Mouse (Mus musculus) kidney, adult 2 months (tissue): ENCODE measurements at regions not wholly inside any gene's neighbourhood (a gene's known extent, or its start where the extent isn't known, plus 50 kb on each side); places are given as distances from the start of the nearest gene placed in this dataset.

Experiments used
- DNase-seq: peaks from one replicate; pipeline ENCODE4 v3.0.0; 2021
- H3K27ac ChIP-seq: fragments of 200-500 bp; 2 replicates; pipeline ENCODE4 v1.5.1; 2012; ENCODE audit warnings: low read depth, low read length, control low read depth, inconsistent platforms; ENCODE audit not compliant: insufficient read depth
- H3K27me3 ChIP-seq: fragments of 200-500 bp; replicated peaks from 2 replicates; pipeline ENCODE4 v1.6.1; 2012; ENCODE audit warnings: mild to moderate bottlenecking, moderate library complexity, low read length, inconsistent platforms; ENCODE audit not compliant: control insufficient read depth, insufficient read depth
- H3K36me3 ChIP-seq: fragments of 200-500 bp; 2 replicates; pipeline ENCODE4 v1.6.1; 2012; ENCODE audit warnings: mild to moderate bottlenecking, moderate library complexity, low read length, inconsistent platforms; ENCODE audit not compliant: control insufficient read depth, insufficient read depth
- H3K4me1 ChIP-seq: fragments of 200-500 bp; 2 replicates; pipeline ENCODE4 v1.6.1; 2011; ENCODE audit warnings: low read length; ENCODE audit not compliant: control insufficient read depth, insufficient read depth
- H3K4me3 ChIP-seq: fragments of 200-500 bp; 2 replicates; pipeline ENCODE4 v1.5.1; 2011; ENCODE audit warnings: mild to moderate bottlenecking, low read depth, low read length, control low read depth; ENCODE audit not compliant: insufficient read depth
- CTCF ChIP-seq: fragments of 200-500 bp; conservative IDR thresholded peaks from 2 replicates; pipeline ENCODE4 v1.5.1; 2011; ENCODE audit warnings: low read depth, mild to moderate bottlenecking, control low read depth, low read length, moderate library complexity, mixed read lengths; ENCODE audit not compliant: insufficient read depth, insufficient read length
- POLR2A ChIP-seq: fragments of 200-500 bp; IDR thresholded peaks from one replicate; pipeline ENCODE4 v1.6.1; 2011; ENCODE audit warnings: low read depth, low read length, control low read depth
- WGBS: fragments of 180-500 bp; shearing (Covaris S2); methylation state at CpG from one replicate; pipeline ENCODE4 v1.1.7; 2018; 5-methylcytosine and 5-hydroxymethylcytosine counted together

DNA sequence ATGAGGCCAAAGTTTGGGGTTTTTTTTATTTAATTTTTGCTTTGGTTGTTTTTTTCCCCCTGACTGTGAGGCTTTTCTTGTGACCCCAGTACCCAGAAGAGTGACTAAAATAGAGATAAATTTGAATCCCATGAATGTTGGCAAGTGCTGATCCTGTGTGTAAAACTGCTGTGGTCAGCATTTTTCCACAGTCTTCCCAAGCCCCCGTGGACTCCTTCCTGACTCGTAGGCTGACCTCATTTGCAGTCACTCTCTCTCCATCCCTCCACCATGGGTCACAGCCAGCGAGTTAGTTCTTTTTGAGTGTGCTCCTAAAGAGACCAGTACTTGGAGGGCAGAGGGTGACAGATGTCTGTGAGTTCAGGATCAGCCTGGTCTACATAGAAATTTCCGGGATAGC, 72.5 kb upstream of the Gadd45a start:
- Histone ChIP-seq H3K4me3 (no peak overlapping the region), H3K36me3 (no peaks in the 10 kb centered on the region), H3K27ac (peak overlapping the region; percentile 8; the same call in 1 of the 2 replicates), H3K4me1 (peaks cover 29% of the 10 kb centered on the region), H3K27me3 (no peaks in the 10 kb centered on the region)
- no peak for TF ChIP-seq POLR2A
- TF ChIP-seq CTCF, result no peak
- DNase-seq, result peak; percentile 57
- WGBS, result 46% methylated on average over 4 of the region's 4 CpGs

DNA sequence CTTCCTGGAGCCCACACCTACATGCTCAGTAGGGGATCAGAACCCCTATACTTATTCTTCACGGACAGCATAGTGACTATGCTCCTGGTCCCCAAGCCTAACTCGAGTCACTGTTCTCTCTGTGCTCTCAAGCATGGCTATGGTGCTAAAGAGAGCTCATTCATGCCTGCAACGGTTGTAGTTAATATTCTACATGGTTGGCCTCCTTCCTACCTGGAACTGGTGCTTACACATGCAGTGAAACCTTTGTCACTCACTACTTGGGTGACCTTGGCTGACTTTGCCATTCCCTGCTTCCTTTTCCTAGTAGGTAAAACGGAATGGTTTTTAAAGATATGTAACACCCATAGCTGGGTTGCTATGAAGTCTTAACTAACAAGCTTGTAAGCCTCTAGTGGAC, 70.3 kb upstream of the Gadd45a start:
- Histone ChIP-seq H3K36me3 (no peaks in the 10 kb centered on the region), H3K4me1 (peaks cover 23% of the 10 kb centered on the region), H3K4me3 (no peak overlapping the region), H3K27ac (peak overlapping the region; percentile 92), H3K27me3 (no peaks in the 10 kb centered on the region)
- TF ChIP-seq POLR2A, result no peak
- TF ChIP-seq CTCF, result no peak
- WGBS, result 39% methylated on average over 4 of the region's 4 CpGs
- peak; percentile 97 for DNase-seq

DNA sequence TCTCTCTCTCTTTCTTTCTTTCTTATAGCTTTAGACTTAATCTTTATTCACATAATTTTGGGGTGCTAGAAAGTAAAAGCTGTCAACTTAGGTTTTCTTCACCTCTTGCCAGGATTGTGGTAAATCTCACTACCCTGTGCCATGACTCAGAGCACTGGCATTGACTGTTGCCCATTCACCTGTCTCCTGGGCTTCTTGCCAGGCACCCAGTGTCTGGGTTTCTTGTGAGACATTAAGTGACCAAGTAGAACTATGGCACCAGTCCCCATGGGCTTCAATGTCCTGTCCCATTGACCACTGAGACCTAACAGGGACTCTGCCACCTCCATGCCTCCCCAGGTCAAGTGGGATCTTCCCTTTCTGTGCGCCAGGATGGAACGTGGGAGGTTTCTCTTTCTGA, 69.2 kb upstream of the Gadd45a start:
- H3K4me1 ChIP-seq, result peaks cover 30% of the 10 kb centered on the region
- TF ChIP-seq CTCF, result no peak
- TF ChIP-seq POLR2A, result no peak
- no peaks in the 10 kb centered on the region for H3K27me3 ChIP-seq
- no peaks in the 10 kb centered on the region for H3K36me3 ChIP-seq
- no peak overlapping the region for H3K4me3 ChIP-seq
- peak; percentile 92 for DNase-seq
- 61% methylated on average over 2 of the region's 2 CpGs for WGBS
- H3K27ac ChIP-seq, result peak overlapping the region; percentile 69

DNA sequence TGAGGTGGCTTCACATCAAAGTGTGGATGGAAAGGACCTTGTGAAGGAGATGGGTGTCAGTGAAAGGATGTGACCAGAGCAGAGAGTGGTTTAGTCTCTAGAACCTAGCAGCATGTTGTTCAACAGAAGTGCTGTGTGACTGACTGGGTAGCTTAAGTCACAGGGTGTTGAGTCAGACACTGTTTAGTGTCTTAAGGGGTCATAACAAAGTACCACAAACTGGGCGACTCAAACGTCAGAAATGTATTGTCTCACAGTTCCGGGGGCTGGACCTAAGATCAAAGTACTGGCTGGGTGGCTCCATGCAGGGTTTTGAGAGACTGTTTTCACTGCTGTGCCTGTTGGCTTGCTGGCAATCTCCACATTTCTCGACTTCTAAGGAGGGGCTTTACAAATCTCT, 68.1 kb upstream of the Gadd45a start:
- peaks cover 30% of the 10 kb centered on the region for H3K4me1 ChIP-seq
- TF ChIP-seq POLR2A, result no peak
- no peak for TF ChIP-seq CTCF
- H3K27ac ChIP-seq, result no peak overlapping the region
- no peaks in the 10 kb centered on the region for H3K36me3 ChIP-seq
- no peak overlapping the region for H3K4me3 ChIP-seq
- DNase-seq, result no peak
- H3K27me3 ChIP-seq, result no peaks in the 10 kb centered on the region
- WGBS, result 33% methylated on average over 4 of the region's 4 CpGs

DNA sequence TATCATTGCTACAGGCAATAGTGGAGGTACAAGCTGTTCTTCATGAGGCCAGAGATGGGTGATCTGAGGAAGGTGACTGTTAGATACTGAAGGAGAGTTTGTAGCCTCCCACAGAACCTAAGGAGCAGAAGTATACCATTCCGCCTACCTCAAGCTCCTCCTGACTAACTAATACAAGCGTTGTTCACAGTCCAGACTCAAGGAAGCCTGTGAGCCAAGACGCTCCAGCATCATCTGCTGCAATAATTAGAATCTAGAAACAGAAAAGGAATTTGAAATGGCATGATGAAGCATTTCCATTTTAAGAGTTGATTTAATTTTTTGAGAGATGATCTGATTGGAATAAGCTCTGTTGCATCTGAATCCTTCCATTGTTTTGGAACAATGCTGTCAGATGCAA, 66.9 kb upstream of the Gadd45a start:
- Histone ChIP-seq H3K27me3 (no peaks in the 10 kb centered on the region), H3K36me3 (no peaks in the 10 kb centered on the region), H3K4me3 (no peak overlapping the region), H3K27ac (no peak overlapping the region), H3K4me1 (peaks cover 30% of the 10 kb centered on the region)
- no peak for DNase-seq
- WGBS, result 94% methylated on average over 3 of the region's 3 CpGs
- TF ChIP-seq CTCF, result no peak
- no peak for TF ChIP-seq POLR2A

DNA sequence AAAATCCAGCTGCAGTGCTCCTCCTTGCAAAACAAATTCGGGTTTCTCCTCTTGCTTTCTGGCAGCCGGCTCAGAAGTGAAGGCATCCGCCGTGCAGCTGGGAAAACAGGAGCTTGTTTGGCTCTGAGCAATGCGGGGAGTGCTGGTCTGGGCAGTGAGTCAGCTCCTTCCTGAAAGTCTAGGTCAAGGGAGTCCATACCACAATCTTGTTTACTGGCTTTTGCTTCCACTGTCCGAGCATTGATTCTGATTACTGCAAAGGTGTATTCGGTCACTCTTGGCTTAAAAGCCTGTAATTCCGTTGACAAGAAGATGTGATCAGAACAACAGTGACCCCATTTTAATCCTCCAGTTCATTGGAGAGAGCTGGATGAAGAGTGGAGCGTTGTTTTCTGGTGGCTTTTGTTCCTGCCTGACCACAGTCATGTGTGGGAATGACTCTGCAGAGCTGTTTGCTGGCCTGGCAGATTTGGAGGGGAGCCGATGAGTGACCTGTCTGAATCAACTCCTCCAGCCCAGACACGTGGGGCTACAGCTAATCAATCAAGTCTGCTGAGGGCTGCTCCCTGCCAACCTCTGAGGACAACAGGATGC, 65.4 kb upstream of the Gadd45a start:
- Histone ChIP-seq H3K4me1 (peaks cover 22% of the 10 kb centered on the region), H3K4me3 (no peak overlapping the region), H3K27ac (peak overlapping the region; percentile 87), H3K27me3 (no peaks in the 10 kb centered on the region), H3K36me3 (no peaks in the 10 kb centered on the region)
- 10% methylated on average over 11 of the region's 11 CpGs for WGBS
- DNase-seq, result peak; percentile 85
- TF ChIP-seq POLR2A (no peak), CTCF (no peak)

DNA sequence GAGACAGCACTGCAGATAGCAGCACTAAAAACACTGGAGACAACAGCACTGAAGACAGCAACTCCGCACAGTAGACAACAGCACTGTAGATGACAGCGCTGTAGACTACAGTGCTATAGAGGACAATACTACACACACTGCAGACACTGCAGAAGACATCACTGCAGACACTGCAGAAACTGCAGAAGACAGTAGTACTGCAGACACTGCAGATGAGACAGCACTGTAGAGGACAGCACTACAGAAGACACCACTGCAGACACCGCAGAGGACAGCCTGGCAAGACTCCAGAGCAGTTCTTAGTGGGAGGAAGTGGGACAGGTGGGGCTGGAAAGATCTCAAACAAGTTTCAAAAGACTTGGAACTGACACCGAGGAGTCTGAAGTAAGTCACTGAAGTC, 64.8 kb upstream of the Gadd45a start:
- no peak overlapping the region for H3K4me3 ChIP-seq
- H3K27ac ChIP-seq, result peak overlapping the region; percentile 2; the same call in 1 of the 2 replicates
- DNase-seq, result peak; percentile 62
- 49% methylated on average over 4 of the region's 4 CpGs for WGBS
- peaks cover 18% of the 10 kb centered on the region for H3K4me1 ChIP-seq
- no peaks in the 10 kb centered on the region for H3K36me3 ChIP-seq
- H3K27me3 ChIP-seq, result no peaks in the 10 kb centered on the region
- TF ChIP-seq POLR2A (no peak), CTCF (no peak)

DNA sequence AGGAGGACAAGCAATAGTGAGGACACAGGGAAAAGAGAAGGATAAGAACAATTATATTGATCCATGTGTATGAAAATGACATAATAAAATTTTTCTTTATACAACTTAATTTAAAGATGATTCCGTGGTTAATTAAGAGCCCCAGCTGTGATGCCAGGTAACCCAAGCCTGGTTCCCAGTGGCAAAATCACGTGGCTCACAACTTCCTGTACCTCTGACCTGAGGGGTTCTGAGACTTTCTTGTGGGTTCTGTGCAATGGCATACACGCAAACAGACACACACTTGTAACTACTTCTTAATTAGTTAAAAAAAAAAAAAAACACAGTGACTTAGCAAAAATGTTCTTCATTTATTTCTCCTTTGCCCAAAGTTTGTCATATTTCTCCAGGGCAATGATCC, 57.2 kb upstream of the Gadd45a start:
- 86% methylated on average over 3 of the region's 3 CpGs for WGBS

More for the DNA sequence above, 57.2 kb upstream of the Gadd45a start:
- no peaks in the 10 kb centered on the region for H3K4me1 ChIP-seq
- no peaks in the 10 kb centered on the region for H3K36me3 ChIP-seq
- no peak overlapping the region for H3K27ac ChIP-seq
- H3K27me3 ChIP-seq, result no peaks in the 10 kb centered on the region
- no peak overlapping the region for H3K4me3 ChIP-seq
- DNase-seq, result no peak
- TF ChIP-seq POLR2A (no peak), CTCF (no peak)
